Mouse (Mus musculus) lung, postnatal 25 days (tissue): ENCODE measurements at regions not wholly inside any gene's neighbourhood (a gene's known extent, or its start where the extent isn't known, plus 50 kb on each side); places are given as distances from the start of the nearest gene placed in this dataset.

Experiments
- DNase-seq: peaks from one replicate; pipeline ENCODE4 v3.0.0; 2022; ENCODE audit warnings: low spot score

DNA sequence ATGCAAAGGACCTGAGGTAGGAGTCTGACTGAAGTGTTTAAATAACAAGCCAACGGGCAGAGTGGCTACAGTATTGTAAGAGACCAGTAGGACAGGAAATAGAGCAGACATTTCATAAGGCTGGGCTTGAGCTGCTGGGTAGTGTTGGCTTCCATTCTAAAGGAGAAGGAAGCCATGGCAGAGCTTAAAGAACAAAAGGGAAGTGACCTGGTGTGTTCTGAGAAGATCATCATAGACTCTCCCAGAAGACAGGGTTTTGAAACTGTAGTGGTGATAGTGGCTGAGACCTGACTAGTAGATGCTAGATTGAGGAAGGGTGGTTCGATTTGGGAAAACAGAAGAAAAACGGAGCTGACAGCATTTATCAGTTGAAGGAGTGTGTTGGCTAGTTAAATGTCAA is 514.1 kb upstream of the Zfp462 start:
- DNase-seq, result no peak

DNA sequence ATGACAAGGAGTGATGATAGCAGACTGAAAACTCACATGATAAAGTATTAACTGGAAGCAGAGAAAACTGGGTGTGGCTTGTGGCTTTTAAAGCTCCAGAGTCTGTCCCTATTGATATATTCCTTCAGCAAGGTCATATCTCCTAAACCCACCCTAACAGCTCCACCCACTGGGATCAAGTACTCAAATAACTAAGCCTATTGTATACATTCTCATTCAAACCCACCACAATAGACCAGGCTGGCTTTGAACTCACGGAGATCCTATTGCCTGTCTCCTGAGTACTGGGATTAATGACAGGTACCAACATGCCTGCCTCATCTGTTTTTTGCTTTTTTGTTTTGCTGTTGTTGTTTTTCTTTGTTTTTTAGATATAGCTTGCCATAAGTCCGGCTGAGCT is 484.3 kb upstream of the Zfp462 start:
- DNase-seq, result no peak

DNA sequence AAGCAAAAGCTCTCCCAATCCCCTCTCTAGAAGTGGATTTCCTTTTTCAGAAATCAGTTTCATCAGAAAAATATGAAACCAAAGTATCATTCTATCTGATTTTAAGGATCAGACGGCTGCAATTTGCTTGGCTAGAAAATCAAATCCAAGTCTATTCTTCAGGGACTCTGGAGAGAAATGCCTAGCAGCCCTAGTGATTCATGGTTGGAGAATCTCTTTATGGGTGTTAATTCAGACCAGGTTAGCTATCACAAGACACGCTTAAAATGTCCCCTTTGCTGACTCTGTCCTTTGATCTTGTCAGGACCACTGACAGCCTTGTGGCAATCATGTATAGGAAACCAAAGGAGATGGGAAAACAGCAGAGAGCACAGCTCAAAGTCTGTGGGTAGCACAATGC is 475.7 kb upstream of the Zfp462 start:
- DNase-seq, result no peak

DNA sequence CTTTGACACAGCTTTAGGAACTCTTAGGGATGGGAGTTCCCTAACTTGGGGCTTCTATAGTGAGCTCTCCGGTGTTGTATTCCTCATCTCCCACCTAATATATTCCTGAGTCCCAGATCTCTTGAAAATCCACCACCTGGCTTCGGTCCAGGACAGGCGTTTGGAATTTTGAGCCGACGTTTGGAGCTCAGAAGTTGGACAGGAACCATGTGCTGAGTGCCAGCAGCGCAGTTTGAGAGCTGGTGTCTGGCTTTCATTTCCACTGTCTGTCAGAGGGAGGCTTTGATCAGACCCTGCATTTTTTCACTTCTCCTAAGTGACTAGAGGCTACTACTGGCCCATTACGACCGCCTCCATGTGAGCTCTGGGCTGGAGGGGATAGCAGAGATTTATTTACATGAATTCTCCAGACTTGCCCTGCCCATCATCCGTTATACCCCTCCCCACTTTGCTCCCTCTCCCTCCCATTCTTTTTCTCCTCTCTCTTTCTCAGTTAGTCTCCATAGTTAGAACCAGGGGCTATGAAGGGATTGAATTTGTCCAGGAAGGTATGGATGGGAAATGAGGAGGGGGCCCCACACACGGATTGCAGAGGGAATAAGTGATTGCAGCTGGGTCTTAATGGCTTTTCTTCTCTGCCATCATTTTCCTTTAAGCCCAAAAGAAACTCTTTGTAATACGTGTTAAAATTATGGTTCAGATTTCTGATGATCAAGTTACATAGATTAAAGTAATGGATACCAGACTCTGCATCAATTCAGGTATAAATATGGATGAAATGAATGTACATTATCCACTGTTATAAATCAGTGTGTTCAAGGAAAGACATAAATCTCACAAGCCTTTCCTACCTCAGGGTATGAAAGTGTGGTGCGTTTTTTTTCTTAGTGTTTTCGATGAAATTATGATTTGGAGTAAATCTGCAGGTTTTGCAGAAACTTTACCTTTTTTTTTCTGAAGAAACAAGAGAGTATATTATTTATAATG is 474.5 kb upstream of the Zfp462 start:
- DNase-seq, result peak; percentile 9

DNA sequence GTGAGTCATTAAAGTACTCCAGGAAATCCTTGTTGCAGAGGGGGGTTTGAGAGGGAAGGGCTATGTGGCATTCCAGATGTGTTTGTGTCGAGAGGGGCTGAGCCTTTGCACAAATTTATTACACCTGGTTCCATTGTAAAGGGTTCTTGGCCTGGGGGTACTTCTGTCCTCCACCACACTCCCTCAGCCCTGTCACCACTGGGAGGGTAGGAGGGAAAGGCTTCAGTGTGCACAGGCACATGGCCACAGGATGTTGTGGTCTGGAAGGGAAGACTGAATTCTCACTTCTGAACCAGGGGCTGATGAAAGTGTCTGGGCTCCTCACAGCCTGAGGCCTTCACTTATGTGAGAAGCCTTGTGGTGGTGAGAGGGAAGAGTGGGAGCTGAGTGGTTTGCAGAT is 473.8 kb upstream of the Zfp462 start:
- no peak for DNase-seq

DNA sequence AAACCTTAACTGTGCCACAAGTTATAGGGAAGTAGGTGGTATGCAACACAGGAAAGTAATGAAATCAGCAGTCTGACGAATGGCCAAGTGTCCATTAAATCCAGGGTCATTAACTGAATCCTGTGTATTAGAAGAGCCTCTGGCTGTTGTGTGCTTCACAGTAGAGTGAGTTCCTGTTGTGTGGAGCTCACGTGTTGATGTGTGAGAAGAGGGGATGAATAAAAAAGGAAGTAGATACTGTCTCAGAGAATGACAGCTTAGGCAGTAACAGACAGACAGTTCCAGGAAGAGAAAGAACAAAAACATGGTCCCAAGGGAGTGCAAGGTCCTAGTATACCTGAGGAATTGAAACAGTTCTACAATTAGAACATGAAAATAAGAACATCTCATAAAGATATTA is 463.1 kb upstream of the Zfp462 start:
- DNase-seq, result no peak

DNA sequence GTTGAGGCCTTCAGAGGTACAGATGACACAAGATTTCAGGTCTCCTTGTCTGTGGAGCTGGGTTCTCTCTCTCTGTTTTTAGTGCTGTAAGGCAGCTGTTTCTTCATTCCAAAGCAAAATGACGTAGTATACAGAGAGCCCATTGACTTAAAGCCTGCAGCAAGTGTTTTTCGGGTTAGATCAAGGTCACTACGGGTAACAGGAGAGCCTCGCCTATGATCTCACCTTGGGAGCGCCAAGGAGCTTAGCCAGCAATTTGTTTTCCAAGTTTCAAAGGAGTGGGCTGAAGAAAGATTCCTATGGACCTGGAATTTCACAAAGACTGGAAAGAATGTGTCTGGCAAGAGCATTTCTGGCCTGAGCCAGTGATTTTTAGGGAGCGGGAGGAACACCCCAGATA is 451.8 kb upstream of the Zfp462 start:
- no peak for DNase-seq

DNA sequence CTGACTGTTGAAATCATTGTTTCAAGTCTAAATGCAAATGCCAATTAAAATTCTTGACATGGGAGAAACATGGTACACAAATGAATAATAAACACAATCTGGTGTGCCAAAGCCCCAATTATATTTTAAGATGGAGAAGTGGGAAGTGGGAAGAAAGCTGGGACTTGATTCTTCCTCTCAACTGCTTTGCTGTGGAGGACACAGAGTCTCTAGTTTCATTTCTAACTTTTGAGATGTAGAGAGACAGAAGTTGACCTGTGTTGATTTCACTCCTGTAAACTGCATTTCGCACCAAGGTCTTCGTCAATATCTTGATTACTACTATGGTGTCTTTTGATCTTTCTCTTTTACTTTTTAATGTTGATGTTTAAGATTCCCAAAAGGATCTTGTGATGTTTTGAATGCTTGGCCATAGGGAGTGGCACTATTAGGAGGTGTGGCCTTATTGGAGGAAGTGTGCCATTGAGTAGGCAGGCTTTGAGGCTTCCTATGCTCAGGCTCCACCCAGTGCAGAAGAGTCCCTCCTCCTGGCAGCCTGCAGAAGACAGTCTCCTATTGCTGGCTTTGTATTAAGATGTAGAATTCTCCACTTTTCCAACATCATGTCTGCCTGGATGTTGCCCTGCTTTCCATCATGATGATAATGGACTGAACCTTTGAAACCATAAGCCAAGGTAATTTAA is 447.4 kb upstream of the Zfp462 start:
- DNase-seq, result no peak

DNA sequence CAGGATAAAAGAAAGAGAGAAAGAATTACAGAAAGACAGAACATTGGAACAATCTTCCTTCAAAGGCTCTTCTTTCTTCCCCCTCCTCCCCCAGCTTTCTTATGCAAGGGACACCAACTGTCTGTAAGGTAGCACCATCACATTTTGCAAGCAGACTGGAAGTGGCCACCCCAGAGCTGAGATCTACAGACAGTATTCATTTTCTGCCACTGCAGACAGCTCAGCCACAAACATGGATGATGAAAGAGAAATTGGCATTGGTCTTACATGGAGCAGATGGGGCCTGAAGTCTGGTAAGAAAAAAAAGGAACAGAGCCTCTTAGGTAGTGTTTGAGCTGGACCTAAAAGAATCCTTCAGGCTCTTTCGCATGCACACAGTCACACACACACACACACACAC is 428.9 kb upstream of the Zfp462 start:
- DNase-seq, result no peak

DNA sequence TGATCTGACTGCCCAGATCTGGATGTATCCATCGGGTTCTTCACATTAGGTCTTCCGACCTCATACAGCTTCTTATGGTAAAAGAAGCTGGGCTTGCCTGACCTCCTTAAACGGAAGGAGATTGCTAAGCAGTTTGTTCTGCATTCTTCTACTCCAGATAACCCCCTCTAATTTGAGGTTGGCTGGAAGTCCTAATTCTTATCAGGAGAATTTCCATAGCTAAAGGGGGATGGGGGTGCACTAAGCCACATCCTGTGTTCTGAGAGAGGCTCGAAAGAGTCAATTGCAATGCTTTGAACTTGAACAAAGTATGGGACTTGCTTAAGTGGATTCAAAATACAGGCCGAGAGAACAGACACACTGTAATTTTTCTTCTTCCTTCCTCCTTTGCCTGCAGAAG is 421.6 kb upstream of the Zfp462 start:
- DNase-seq, result no peak

DNA sequence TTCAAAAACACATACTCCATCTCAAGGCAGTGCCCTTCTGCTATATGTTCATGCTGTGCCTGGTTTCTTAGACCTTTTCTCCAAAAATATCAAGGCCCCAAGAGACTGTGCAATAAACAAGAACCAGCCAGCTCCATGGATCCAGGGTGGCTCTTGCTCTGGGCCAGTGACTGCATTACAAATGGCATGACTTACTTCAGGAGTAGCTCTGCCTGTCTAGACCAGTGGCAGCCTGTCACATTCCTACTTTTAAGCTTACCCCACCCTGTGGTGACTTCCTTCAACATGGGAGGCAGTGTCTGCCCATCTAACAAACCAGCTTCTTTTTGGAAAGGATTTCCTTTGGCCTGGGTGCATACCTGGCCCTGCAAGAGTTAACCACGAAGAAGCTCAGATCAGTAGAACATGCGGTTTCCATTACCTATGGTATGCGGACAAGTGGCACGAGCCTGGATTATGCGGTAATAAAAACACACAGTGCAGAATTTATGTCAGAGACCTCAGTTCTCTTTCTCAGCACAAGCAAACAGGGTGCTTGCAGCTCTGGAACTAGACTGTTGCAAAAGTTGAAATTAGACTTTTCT is 418.8 kb upstream of the Zfp462 start:
- no peak for DNase-seq

DNA sequence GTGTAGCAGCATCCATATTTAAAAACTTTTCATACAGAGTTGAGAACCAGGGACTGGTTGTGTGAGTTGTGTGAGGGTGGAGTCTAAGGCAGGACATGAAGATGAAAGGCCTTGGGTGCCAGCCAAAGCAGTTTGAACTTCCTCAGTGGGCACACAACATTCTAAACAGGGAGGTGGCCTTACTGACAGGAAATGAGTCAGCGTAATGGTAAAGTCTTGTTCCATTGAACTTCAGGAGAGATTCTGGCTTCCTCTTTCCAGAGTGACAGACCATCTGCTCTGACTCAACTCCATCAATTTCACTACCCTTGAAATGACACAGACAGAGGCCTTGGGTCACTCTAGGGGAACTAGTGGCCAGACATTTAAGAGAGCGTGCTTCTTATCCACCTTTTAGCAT is 417.2 kb upstream of the Zfp462 start:
- peak; percentile 65 for DNase-seq

DNA sequence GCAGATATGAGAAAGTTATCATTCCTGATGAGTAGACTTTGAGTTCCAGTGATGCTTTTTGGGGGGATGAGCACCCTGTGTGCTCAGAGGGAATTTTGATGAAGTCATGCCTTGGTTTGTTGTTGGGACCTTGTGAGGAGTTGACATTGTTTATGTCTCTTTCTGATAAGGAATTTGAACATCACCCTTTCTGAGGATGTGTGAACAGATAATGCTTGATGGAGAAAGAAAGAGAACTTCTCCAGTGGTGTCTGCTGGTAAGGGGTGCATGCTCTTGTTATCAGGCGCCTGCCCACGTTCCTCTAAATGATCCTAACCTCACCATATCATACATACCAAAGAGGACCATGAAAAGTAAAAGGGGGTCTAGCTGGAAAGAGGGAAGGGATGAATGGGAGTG is 413.1 kb upstream of the Zfp462 start:
- DNase-seq, result no peak

DNA sequence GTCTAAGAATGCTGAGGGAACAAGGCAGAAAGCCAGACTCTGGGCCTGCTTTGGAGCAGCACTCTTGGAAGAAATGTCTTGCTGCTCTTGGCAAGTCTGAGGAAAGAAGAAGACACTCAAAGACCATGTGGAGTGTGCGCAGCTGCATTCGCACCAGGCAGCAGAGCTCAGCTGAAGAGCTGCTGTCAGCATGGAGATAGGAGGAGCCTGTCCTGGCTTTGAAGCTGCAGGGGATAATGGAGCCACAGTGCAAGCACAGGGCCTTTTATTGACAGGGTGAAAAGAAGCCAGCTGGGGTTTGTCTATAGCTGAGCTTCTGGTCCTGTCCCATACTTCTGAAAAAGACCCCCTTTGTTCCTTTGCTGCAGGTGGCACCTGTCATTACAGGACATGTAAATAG is 411.0 kb upstream of the Zfp462 start:
- DNase-seq, result no peak

DNA sequence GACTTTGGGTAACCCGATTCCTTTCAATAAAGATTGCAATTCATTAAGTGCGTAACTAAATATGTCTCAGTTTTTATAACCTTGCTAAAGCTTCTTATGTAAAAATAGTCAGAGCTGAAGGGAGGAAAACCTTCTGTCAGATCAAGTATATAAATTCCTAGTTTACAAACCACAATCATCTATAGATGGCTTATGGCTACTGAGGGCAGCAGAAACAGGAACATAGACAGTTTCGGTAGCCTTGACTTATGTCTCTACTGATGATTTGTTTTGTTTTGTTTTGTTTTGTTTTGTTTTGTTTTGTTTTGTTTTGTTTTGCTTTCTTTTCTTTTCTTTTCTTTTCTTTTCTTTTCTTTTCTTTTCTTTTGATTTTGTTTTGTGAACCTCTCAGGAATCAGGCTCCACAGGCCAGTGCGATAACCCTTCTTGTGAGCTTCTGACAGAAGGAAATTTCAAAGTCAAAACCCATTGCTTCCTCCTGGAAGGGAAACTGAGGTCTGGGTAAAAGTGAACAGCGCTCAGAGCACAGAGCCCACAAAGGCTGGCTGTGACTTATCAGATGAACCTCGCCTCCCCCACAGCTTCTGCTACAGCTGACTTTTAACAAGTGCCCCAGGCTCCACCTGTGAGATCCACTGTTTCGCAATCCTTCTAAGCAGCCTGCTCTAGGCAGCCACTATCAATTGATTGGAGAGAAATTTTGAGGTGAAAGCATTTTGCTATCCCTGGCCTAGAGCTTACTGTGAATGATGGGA is 391.8 kb upstream of the Zfp462 start:
- DNase-seq, result no peak

DNA sequence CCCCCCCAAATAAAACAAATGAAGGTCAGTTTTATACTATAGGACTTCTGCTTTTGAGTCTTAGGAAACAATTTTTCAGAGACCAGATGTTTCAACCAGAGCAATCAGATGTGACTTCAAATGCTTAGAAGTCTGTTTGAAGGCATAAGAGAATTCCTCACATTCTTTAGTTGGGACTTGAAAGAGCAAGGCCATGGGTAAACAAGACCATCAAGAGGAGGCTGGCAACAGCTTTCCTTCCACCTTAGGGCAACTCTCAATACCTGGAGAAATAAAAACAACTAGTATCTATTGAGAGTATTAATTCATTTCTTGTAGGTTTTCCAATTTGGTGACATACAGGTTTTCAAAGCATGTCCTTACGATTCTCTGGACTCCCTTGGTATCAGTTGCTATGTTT is 381.8 kb upstream of the Zfp462 start:
- peak; percentile 4 for DNase-seq

DNA sequence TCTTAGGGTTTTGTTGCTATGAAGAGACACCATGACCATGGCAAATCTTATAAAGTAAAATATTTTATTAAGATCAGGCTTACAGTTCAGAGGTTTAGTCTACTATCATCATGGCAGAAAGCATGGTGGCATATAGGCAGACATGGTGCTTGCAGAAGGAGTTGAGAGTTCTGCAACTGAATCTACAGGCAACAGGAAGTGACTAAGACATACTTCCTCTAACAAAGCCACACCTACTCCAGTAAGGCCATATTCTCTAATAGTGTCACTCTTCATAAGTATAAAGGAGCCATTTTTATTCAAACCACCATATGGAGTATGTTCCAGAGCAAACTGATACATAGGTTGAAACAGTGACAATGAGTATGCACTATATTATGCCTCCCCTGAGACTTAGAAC is 371.7 kb upstream of the Zfp462 start:
- DNase-seq, result no peak

DNA sequence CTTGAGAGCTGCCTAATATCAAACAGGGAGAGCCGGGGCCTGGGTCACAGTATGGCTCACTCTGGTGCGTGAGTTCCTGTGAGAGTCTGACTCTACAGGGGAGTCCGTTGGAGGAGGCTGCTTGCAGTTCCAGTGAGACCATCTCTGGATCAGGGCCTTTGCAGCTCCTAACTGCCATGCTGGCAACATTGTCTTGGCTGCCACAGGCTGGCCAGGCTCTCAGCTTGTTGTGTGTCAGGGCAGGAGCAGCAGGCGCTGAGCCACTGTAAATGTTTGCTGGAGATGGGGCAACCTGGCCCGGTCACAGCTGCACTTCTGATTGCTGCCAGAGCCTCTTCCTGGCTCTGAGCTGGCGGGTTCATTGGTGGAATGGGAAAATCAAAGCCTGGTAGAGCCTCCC is 357.7 kb upstream of the Zfp462 start:
- peak; percentile 41 for DNase-seq

DNA sequence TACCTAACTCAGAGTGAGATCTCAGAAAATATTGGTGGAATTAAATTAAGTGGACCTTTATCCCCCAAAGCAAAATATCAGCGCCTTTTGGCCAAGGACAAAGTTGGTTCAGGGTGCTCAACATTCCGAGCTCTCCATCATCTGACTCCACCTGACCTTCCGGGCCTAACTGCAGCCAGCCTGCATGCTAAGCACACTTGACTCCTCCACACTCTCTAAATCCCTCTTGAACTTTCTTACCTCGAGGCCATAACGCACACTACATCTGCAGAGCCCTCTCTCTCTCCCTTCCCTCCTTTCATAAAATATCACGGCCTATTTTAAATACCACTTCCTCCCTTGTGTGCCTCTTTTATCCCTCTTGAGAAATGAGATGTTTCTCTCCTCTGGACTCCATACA is 356.1 kb upstream of the Zfp462 start:
- peak; percentile 4 for DNase-seq

DNA sequence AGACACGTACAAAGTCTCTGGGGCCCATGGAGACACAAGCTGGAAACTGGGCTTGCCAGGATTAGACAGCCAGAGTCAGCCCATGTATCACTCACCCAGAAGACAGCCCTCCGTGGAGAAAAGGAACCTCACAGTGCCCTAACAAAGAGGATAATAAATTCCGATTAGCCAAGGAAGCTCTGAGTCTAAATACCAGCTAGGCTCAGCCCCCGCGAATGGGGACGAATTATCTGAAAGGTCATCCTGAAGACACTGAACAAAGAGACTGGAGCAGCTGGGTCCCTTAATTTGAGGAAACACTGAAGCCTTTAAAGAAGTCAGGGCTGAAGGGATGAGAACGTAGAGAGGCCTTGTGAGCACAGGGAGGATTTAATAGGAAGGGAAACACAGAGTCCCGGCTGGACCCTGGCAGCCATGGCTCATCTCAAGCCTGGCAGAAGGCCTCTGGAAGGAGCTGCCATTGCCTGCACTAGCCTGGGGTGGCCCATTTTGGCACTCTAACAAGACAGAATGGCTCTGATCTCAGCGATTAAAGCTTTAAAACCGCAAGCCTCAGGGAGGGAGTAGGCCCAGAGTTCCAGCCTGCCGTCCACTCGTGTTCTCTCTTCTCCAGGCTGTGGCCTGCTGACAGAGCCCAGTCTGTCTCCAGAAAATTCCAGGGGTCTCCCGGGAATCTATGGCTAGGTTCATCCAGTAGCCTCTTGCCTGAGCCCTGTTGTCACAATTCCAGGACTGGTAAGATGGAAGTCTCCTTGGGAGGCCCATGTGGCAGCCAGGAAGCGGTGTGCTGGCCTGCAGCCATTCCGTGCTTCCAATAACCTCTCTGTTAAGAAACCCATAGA is 343.0 kb upstream of the Zfp462 start:
- DNase-seq, result no peak

DNA sequence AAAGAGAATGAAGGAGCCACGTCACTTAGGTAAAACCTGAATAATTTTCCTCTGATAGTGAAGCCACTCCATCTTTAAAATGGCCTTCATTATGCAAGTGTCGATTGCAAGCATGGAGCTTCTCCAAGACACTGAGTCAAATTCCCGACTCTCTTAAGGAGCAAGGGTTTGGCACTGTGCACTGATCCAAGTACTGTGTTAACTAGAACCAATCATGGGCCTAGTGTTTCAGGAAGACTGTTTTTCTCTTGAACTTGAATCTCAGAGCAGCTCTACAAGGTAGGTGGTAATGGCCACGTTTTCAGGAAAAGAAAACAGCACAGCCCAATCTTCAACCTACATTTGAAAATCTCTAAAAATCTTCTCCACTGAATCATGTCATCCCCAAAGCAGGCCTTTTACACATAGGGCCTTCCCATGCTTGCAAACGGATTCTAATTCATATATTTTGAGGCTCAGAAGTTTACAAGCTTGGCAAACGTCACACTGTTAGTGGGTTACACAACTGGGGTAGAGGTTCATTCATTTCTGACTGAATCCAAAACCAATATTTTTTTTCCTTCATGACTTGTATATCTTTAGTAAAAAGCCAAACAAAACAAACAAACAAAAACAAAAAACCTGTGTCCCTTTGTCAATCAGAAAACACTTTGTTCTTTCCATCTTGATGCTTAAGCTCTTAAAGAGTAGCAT is 342.2 kb upstream of the Zfp462 start:
- no peak for DNase-seq
